Mouse (Mus musculus) olfactory bulb, adult 2 months (tissue): ENCODE measurements around the gene Serpini2.

ENCODE experiments used
- CTCF ChIP-seq: fragments of 200-500 bp; IDR thresholded peaks from 2 replicates; pipeline ENCODE4 v1.5.1; 2012; ENCODE audit warnings: low read depth, mild to moderate bottlenecking, low read length, moderate library complexity; ENCODE audit not compliant: insufficient read depth
- POLR2A ChIP-seq: fragments of 200-500 bp; IDR thresholded peaks from 2 replicates; pipeline ENCODE4 v1.6.1; 2012; ENCODE audit warnings: mild to moderate bottlenecking, low read depth, low read length, moderate library complexity; ENCODE audit not compliant: insufficient read depth

- TF ChIP-seq POLR2A: no peak
- TF ChIP-seq CTCF: no peak
These were observed 50.2 kb downstream of the Serpini2 start for GRCm38 (mm10) chr3:75219694-75220093.
